Mouse (Mus musculus) thymus, postnatal 4 days (tissue): Measurements from ENCODE around the gene Arhgap19.

Experiments
- DNase-seq: peaks from one replicate; pipeline ENCODE4 v3.0.0; 2021

The Arhgap19 gene

GRCm38 (mm10) chr19:41797536-41797935, 4.3 kb downstream of the Arhgap19 start:
- DNase-seq, result no peak

- no peak for DNase-seq
Observed at GRCm38 (mm10) chr19:41796789-41797327, 5.0 kb downstream of the Arhgap19 start.

- DNase-seq, result no peak
Observed at GRCm38 (mm10) chr19:41796148-41796760, 5.6 kb downstream of the Arhgap19 start.

- no peak for DNase-seq
Observed at GRCm38 (mm10) chr19:41794901-41795300, 6.9 kb downstream of the Arhgap19 start.

- DNase-seq, result no peak
Observed at GRCm38 (mm10) chr19:41794017-41794416, 7.8 kb downstream of the Arhgap19 start.

- DNase-seq, result no peak
Observed at GRCm38 (mm10) chr19:41792934-41793486, 8.8 kb downstream of the Arhgap19 start.

GRCm38 (mm10) chr19:41791384-41791783, 10.5 kb downstream of the Arhgap19 start:
- no peak for DNase-seq

- no peak for DNase-seq
Observed at GRCm38 (mm10) chr19:41789110-41789961, 12.5 kb downstream of the Arhgap19 start.

- no peak for DNase-seq
Observed at GRCm38 (mm10) chr19:41786896-41787295, 15.0 kb downstream of the Arhgap19 start.

GRCm38 (mm10) chr19:41777514-41777913, 24.3 kb downstream of the Arhgap19 start:
- peak; percentile 27 for DNase-seq

- peak; percentile 64 for DNase-seq
Observed at GRCm38 (mm10) chr19:41768711-41769110, 33.1 kb downstream of the Arhgap19 start.

- DNase-seq, result no peak
Observed at GRCm38 (mm10) chr19:41766628-41767027, 35.2 kb downstream of the Arhgap19 start.

- peak; percentile 92 for DNase-seq
Observed at GRCm38 (mm10) chr19:41763870-41764660, 37.8 kb downstream of the Arhgap19 start.

GRCm38 (mm10) chr19:41761529-41761928, 40.3 kb downstream of the Arhgap19 start:
- peak; percentile 23 for DNase-seq

- no peak for DNase-seq
Observed at GRCm38 (mm10) chr19:41759765-41760164, 42.1 kb downstream of the Arhgap19 start.

- no peak for DNase-seq
Observed at GRCm38 (mm10) chr19:41759270-41759669, 42.6 kb downstream of the Arhgap19 start.

GRCm38 (mm10) chr19:41754760-41755159, 47.1 kb downstream of the Arhgap19 start:
- DNase-seq, result no peak

GRCm38 (mm10) chr19:41751906-41752305, 49.9 kb downstream of the Arhgap19 start:
- no peak for DNase-seq

GRCm38 (mm10) chr19:41747436-41747835, 54.4 kb downstream of the Arhgap19 start:
- no peak for DNase-seq

GRCm38 (mm10) chr19:41745941-41746557, 55.8 kb downstream of the Arhgap19 start:
- no peak for DNase-seq

- DNase-seq, result peak; percentile 17
Observed at GRCm38 (mm10) chr19:41743396-41743795, 58.5 kb downstream of the Arhgap19 start, which contains the start of gene Slit1. TSS of gene Slit1 (minus strand) at chr19:41743665.

- no peak for DNase-seq
Observed at GRCm38 (mm10) chr19:41738896-41739295, 63.0 kb downstream of the Arhgap19 start.
